Mouse (Mus musculus) hindbrain, embryonic 11.5 days (tissue): ENCODE results near the gene Gm13271. TPM values are rescaled to one million over a fixed set of nuclear protein-coding genes. Genes with fewer than 3 reads are reported as not detected.
"Not testable (repeated sequence)": the region's sequence is repeated elsewhere in the genome, so short reads cannot be mapped to it uniquely, and the experiment has no call there.

Experiments
- ATAC-seq: fragments of 200-750 bp; cut with Nextera tagmentation; 2 replicates; pipeline ENCODE4 v1.8.0; 2017; ENCODE audit warnings: mild to moderate bottlenecking, moderate TSS enrichment, moderate library complexity; ENCODE audit not compliant: low FRiP score
- DNase-seq: peaks from one replicate; pipeline ENCODE4 v3.0.0-alpha.2; 2015; ENCODE audit warnings: low spot score
- H3K27ac ChIP-seq: fragments of 300-500 bp; sonication (generic); 2 replicates; pipeline ENCODE4 v1.5.1; 2014; ENCODE audit warnings: mild to moderate bottlenecking, low read depth, low read length
- H3K27me3 ChIP-seq: fragments of 300-500 bp; sonication (generic); 2 replicates; pipeline ENCODE4 v1.6.1; 2014; ENCODE audit warnings: mild to moderate bottlenecking, low read length, moderate library complexity, mixed read lengths; ENCODE audit not compliant: control insufficient read depth, insufficient read depth
- H3K36me3 ChIP-seq: fragments of 300-500 bp; sonication (generic); 2 replicates; pipeline ENCODE4 v1.6.1; 2014; ENCODE audit warnings: mild to moderate bottlenecking, low read length, moderate library complexity, mixed read lengths; ENCODE audit not compliant: control insufficient read depth, insufficient read depth
- H3K4me1 ChIP-seq: fragments of 300-500 bp; sonication (generic); replicated peaks from 2 replicates; pipeline ENCODE4 v1.6.1; 2014; ENCODE audit warnings: low read length, mixed read lengths; ENCODE audit not compliant: control insufficient read depth, insufficient read depth
- H3K4me2 ChIP-seq: fragments of 300-500 bp; sonication (generic); replicated peaks from 2 replicates; pipeline ENCODE4 v1.6.1; 2014; ENCODE audit warnings: mild to moderate bottlenecking, low read depth, low read length
- H3K4me3 ChIP-seq: fragments of 300-500 bp; sonication (generic); 2 replicates; pipeline ENCODE4 v1.5.1; 2014; ENCODE audit warnings: low read depth, low read length
- H3K9ac ChIP-seq: fragments of 300-500 bp; sonication (generic); 2 replicates; pipeline ENCODE4 v1.6.1; 2014; ENCODE audit warnings: low read depth, low read length
- H3K9me3 ChIP-seq: fragments of 300-500 bp; sonication (generic); 2 replicates; pipeline ENCODE4 v1.6.1; 2016; ENCODE audit warnings: low read length; ENCODE audit not compliant: control insufficient read depth
- WGBS: fragments of 180-500 bp; shearing (Covaris S2); extraction: QIAGEN DNeasy Blood & Tissue Kit; methylation state at CpG from one replicate; pipeline ENCODE4 v1.1.7; 2014; 5-methylcytosine and 5-hydroxymethylcytosine counted together
- polyA plus RNA-seq: library from polyadenylated mRNA; unstranded; fragments of >200 nt; fragmentation: Nextera tagmentation; extraction: Ambion mirVana; gene quantifications from 2 replicates; pipeline ENCODE4 v1.2.1, GENCODE M21; 2014

The Gm13271 gene
- polyA plus RNA-seq, 1 experiment from 2014 or later: not detected

DNA sequence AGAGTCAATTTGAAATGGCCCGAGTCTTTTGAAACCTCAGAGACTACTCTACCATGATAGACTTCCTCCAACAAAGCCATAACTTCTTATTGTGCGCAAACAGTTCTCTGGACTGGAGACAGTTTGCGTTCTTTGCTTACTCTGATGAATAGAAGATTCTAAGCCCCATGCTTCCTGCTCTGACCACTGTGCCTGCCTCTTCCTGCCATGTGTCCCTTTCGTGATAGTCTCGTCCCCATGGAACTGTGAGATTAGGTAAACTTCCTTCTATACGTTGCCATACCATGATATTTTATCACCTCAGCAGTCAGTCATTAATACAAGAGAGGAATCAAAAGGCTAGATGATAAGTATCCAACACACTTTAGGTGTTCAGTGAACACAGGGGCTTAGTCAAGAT, 27.9 kb upstream of the Gm13271 start:
- WGBS: 84% methylated on average over 6 of the region's 6 CpGs
- no peak overlapping the region for H3K4me3 ChIP-seq
- H3K9ac ChIP-seq: no peak overlapping the region
- H3K4me2 ChIP-seq: no peak overlapping the region
- no peaks in the 10 kb centered on the region for H3K27me3 ChIP-seq
- H3K27ac ChIP-seq: no peak overlapping the region
- no peaks in the 10 kb centered on the region for H3K4me1 ChIP-seq
- ATAC-seq: no peak
- DNase-seq: no peak
- H3K36me3 ChIP-seq: no peaks in the 10 kb centered on the region
- H3K9me3 ChIP-seq: no peaks in the 10 kb centered on the region

- no peak for ATAC-seq
- WGBS: 0% methylated on average over 1 of the region's 1 CpGs
- H3K4me2 ChIP-seq: no peak overlapping the region
- no peaks in the 10 kb centered on the region for H3K9me3 ChIP-seq
- no peaks in the 10 kb centered on the region for H3K27me3 ChIP-seq
- DNase-seq: no peak
- H3K36me3 ChIP-seq: no peaks in the 10 kb centered on the region
- no peak overlapping the region for H3K27ac ChIP-seq
- no peaks in the 10 kb centered on the region for H3K4me1 ChIP-seq
- no peak overlapping the region for H3K4me3 ChIP-seq
- no peak overlapping the region for H3K9ac ChIP-seq
Observed at GRCm38 (mm10) chr4:88727324-88727723, 27.3 kb upstream of the Gm13271 start.

DNA sequence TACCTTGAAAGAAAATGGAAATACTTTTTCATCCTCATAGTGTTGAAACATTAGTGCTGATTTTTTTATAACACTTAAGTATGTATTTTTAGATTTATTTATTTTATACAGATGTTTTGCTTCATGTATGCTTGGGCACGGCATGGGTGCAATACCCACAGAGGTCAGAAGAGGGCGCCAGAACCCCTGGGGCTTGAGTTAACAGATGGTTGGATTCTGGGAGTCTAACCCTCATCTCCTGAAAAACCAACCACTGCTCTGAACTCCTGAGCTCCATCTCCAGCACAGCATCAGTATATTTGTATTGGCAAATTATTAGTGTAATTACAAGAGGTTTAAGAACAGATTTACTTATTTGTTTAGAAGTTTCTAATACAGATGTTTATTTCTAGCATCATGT, 16.2 kb upstream of the Gm13271 start:
- H3K27me3 ChIP-seq: no peaks in the 10 kb centered on the region
- no peaks in the 10 kb centered on the region for H3K36me3 ChIP-seq
- H3K27ac ChIP-seq: no peak overlapping the region
- H3K4me3 ChIP-seq: no peak overlapping the region
- no peak overlapping the region for H3K9ac ChIP-seq
- H3K4me2 ChIP-seq: no peak overlapping the region
- ATAC-seq: no peak
- H3K4me1 ChIP-seq: no peaks in the 10 kb centered on the region
- no peaks in the 10 kb centered on the region for H3K9me3 ChIP-seq
- 5% methylated on average over 2 of the region's 2 CpGs for WGBS
- peak; percentile 87 for DNase-seq

DNA sequence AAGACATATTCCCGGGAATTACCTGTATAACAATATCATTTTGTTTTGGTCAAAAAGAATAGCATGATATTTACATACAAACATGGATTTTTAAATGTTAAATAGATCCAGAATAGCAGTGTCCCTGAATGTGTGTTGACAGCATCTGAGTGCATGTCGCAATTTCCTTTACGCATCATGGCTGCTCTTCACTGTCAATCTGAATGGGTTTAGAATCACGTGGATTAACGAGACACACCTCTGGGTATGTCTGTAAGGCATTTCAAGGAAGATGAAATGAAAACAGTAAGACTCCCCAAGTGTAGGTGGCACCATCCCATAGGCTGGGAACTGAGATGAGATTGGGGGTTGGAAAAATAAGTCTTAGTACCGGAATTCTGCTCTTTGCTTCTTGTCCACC, 15.6 kb upstream of the Gm13271 start:
- H3K4me1 ChIP-seq: no peaks in the 10 kb centered on the region
- no peak overlapping the region for H3K4me2 ChIP-seq
- no peaks in the 10 kb centered on the region for H3K36me3 ChIP-seq
- ATAC-seq (no peak), DNase-seq (no peak)
- H3K27me3 ChIP-seq: no peaks in the 10 kb centered on the region
- H3K9me3 ChIP-seq: no peaks in the 10 kb centered on the region
- WGBS: 90% methylated on average over 6 of the region's 6 CpGs
- no peak overlapping the region for H3K27ac ChIP-seq
- no peak overlapping the region for H3K4me3 ChIP-seq
- no peak overlapping the region for H3K9ac ChIP-seq

- H3K4me3 ChIP-seq: no peak overlapping the region
- H3K9me3 ChIP-seq: no peaks in the 10 kb centered on the region
- 93% methylated on average over 4 of the region's 4 CpGs for WGBS
- no peaks in the 10 kb centered on the region for H3K36me3 ChIP-seq
- H3K9ac ChIP-seq: no peak overlapping the region
- H3K27ac ChIP-seq: no peak overlapping the region
- H3K4me2 ChIP-seq: no peak overlapping the region
- no peaks in the 10 kb centered on the region for H3K4me1 ChIP-seq
- no peaks in the 10 kb centered on the region for H3K27me3 ChIP-seq
- ATAC-seq (no peak), DNase-seq (no peak)
Observed at GRCm38 (mm10) chr4:88741426-88741825, 13.2 kb upstream of the Gm13271 start.

- H3K36me3 ChIP-seq: no peaks in the 10 kb centered on the region
- no peak overlapping the region for H3K9ac ChIP-seq
- H3K9me3 ChIP-seq: no peaks in the 10 kb centered on the region
- H3K4me2 ChIP-seq: no peak overlapping the region
- DNase-seq (no peak), ATAC-seq (no peak)
- no peak overlapping the region for H3K27ac ChIP-seq
- 82% methylated on average over 7 of the region's 7 CpGs for WGBS
- H3K4me3 ChIP-seq: no peak overlapping the region
- no peaks in the 10 kb centered on the region for H3K27me3 ChIP-seq
- no peaks in the 10 kb centered on the region for H3K4me1 ChIP-seq
Observed at GRCm38 (mm10) chr4:88742771-88743371, 11.8 kb upstream of the Gm13271 start.

DNA sequence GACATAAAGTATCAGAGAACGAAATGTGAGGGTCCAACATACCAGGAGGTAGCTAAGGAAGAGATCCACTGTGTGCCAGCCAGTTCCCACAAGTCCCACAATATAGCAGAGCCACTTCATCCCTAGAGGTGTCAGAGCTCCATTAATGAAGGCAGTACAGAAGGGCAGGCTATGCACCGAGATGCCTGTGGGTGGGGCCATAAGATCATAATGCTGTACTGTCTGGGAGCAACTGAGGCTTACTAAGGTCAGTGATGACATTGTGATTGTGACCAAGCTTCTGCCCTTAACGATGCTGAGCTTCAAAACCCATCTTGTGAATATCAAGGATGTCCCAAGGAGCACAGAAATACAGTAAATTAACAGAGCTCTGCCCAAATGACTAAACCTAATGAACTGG, 10.5 kb upstream of the Gm13271 start:
- 80% methylated on average over 3 of the region's 3 CpGs for WGBS
- Histone ChIP-seq H3K9ac (no peak overlapping the region), H3K4me2 (no peak overlapping the region), H3K27ac (no peak overlapping the region), H3K4me1 (no peaks in the 10 kb centered on the region), H3K36me3 (no peaks in the 10 kb centered on the region), H3K9me3 (no peaks in the 10 kb centered on the region), H3K4me3 (no peak overlapping the region), H3K27me3 (no peaks in the 10 kb centered on the region)
- no peak for ATAC-seq
- DNase-seq: no peak

GRCm38 (mm10) chr4:88749926-88750325, 4.7 kb upstream of the Gm13271 start:
- Histone ChIP-seq H3K27ac (no peak overlapping the region), H3K4me2 (no peak overlapping the region), H3K4me1 (no peaks in the 10 kb centered on the region), H3K9me3 (no peaks in the 10 kb centered on the region), H3K4me3 (no peak overlapping the region), H3K36me3 (no peaks in the 10 kb centered on the region), H3K27me3 (no peaks in the 10 kb centered on the region), H3K9ac (no peak overlapping the region)
- 60% methylated on average over 6 of the region's 6 CpGs for WGBS
- no peak for ATAC-seq
- no peak for DNase-seq

DNA sequence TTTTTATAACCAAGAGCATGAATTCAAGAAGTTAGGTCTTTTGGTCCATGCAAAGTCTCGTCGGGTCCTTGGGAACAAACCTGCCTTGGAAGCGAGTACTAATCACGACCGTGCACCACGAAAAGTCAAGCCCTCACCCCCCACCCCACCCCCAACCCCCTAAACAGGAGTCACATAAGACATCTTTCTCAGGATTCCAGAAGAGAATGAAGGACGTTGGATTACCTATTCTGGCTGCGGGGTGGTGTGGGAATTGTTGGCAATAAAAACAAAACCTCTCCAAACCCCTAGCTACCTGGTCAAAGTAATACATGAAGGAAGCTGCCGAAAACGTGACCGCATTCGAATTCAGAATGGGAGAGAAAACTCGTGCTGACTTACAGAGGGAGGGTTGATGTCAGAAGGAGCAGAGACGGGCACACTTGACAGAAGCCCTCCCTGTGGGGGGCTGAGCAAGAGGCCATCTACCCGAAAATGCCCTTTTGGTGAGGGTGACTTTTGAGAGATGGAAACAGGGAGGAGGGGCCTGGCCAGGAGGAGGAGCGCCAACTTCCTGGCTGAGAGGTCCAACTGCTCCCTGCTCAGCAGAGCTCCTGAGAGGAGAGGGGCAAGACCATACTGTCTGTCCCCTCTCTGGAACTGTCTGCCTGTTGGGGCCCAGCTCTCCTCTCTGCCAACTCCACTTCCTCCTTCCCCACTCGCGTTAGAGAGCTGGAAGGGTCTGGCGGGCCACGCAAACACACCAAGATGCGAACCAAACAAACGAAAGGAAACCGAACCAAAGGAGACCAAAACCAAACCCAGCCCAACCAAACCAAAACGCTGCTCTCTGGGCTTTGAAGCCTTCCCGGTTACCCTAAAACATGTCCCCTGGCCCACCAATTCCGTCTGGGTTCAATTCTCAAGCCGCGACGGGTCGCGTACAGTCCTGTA, 2.2 kb downstream of the Gm13271 start:
- not testable (repeated sequence) for H3K4me1 ChIP-seq, H3K36me3 ChIP-seq, H3K27me3 ChIP-seq, H3K9ac ChIP-seq, ATAC-seq, H3K9me3 ChIP-seq
- Histone ChIP-seq H3K4me2 (peak overlapping the region; percentile 68), H3K27ac (peak overlapping the region; percentile 49), H3K4me3 (peak overlapping the region; percentile 44)
- DNase-seq: peak; percentile 59
- 10% methylated on average over 28 of the region's 31 CpGs for WGBS
